Mouse (Mus musculus): ENCODE measurements at regions not wholly inside any gene's neighbourhood (a gene's known extent, or its start where the extent isn't known, plus 50 kb on each side); places are given as distances from the start of the nearest gene placed in this dataset.

DNA sequence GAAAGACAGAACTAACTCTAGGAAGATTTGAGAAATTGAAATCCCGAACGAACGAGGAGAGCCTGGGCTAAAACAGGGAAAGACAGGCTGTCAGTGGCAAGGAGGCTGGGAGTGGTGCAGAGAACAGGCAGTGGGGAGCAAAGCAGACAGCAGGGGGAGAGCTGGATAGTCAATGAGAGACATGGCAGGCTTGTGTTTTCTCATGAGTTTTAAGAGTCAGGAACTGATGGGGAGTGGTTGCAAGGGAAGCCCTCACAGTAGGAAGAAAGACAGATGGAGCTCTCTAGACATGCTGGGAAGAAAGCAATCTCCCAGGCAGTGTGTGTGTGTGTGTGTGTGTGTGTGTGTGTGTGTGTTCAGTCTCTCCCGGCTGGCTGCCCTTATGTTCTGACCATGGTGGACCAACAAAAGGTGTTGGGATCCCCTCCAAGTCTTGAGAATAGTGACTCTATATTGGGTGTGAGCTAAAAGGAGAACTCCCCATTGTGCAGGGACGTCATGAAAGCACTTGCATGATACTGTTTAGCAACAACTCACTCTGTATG lies 577.9 kb downstream of the Plcl1 start:
- no peak for DNase-seq (ENCODE audit: low read depth, low spot score)

DNA sequence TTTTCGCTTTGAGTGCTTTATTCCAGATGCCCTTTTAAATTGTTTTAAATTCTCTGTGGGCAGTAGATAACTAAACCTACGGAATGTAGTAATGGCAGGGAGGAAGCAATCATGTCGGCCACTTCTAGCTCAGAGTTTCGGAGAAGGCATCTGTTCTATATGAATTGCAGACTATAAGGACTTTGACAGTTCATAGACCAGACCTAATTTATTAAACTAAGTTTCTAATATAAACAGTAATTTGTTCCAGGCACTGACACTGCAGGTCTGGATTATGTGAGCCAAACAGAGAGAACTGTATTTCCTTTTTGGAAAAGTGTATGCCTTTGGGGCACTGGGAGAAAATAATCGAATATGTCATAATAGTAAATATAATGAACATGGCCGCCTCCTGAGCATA lies 591.4 kb downstream of the Plcl1 start:
- DNase-seq (ENCODE audit: low read depth, low spot score) = no peak

All from retina, postnatal 7 days (tissue).